Mouse (Mus musculus): ENCODE results near the gene Enam. TPM values are rescaled to one million over a fixed set of nuclear protein-coding genes. Genes with fewer than 3 reads are reported as not detected.
"Not testable (repeated sequence)": the region's sequence is repeated elsewhere in the genome, so short reads cannot be mapped to it uniquely, and the experiment has no call there.

The Enam gene
- polyA plus RNA-seq, 1 experiment from 2014 or later, result not detected

DNA sequence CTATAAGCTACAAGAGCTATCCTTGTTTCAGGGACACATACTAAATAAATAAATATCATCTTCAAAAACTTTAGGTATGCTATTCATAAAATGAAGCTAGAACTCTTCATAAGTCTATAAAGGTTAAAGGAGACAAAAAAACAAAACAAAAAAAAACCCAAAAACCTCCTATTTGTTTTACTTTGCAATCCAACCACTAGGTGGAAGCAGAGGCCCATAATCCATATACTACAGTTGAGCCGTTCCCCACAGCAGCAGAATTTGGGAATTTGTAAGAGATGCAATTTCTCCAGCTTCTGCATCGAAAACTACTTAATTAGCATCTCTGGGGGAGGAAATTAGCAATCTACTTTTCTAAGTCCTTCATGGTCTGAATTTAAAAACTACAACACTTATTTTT is 31.5 kb downstream of the Enam start:
- H3K27me3 ChIP-seq (ENCODE audit: control insufficient read depth, insufficient read depth, low read length), result no peaks in the 10 kb centered on the region
- ATAC-seq (ENCODE audit: low FRiP score), result peak; percentile 66; the same call in 1 of the 2 replicates
- no peak overlapping the region for H3K9ac ChIP-seq
- H3K9me3 ChIP-seq (ENCODE audit: control insufficient read depth, low read length), result no peaks in the 10 kb centered on the region
- no peak overlapping the region for H3K27ac ChIP-seq
- no peaks in the 10 kb centered on the region for H3K4me1 ChIP-seq (replicated peaks; ENCODE audit: control insufficient read depth, insufficient read depth, low read length)
- H3K4me2 ChIP-seq (replicated peaks), result no peak overlapping the region
- no peak overlapping the region for H3K4me3 ChIP-seq (replicated peaks; ENCODE audit: low read length)
- 5% methylated on average over 2 of the region's 2 CpGs for WGBS
- peak; percentile 74 for DNase-seq (ENCODE audit: low spot score)
- H3K36me3 ChIP-seq (replicated peaks; ENCODE audit: control insufficient read depth, insufficient read depth), result no peaks in the 10 kb centered on the region

DNA sequence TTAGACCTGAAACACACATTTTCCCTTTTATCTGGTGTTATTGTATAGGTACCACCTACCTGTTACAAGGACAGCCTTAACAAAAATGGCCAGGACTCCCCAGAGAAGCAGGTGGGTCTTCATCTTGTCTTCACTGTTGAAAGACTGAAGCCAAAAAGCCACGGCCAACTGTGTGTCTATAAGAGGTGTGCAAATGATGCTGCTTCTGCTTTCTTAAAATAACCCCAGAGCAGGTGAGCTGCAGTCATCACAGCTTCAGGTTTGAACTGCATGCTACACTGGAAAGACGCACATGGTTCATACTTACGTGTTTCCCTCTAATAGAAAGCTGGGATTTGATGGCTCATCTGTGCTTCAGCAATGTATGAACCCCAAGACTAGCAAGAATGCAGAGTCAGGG is 39.9 kb downstream of the Enam start, which contains the start of gene Jchain:
Gene Jchain, minus strand, starts transcription at position 235 of the 400 bp plus-strand sequence.
- Histone ChIP-seq H3K9me3 (ENCODE audit: control insufficient read depth, low read length) (no peaks in the 10 kb centered on the region), H3K4me2 (replicated peaks) (no peak within 1 kb of the TSS), H3K4me3 (replicated peaks; ENCODE audit: low read length) (no peak within 1 kb of the TSS), H3K27me3 (ENCODE audit: control insufficient read depth, insufficient read depth, low read length) (no peaks in the 10 kb centered on the region), H3K36me3 (replicated peaks; ENCODE audit: control insufficient read depth, insufficient read depth) (no peaks in the 10 kb centered on the region), H3K9ac (no peak within 1 kb of the TSS), H3K4me1 (replicated peaks; ENCODE audit: control insufficient read depth, insufficient read depth, low read length) (no peaks in the 10 kb centered on the region), H3K27ac (no peak within 1 kb of the TSS)
- 89% methylated on average over 3 of the region's 3 CpGs for WGBS
- DNase-seq (ENCODE audit: low spot score) (no peak), ATAC-seq (ENCODE audit: low FRiP score) (no peak)

DNA sequence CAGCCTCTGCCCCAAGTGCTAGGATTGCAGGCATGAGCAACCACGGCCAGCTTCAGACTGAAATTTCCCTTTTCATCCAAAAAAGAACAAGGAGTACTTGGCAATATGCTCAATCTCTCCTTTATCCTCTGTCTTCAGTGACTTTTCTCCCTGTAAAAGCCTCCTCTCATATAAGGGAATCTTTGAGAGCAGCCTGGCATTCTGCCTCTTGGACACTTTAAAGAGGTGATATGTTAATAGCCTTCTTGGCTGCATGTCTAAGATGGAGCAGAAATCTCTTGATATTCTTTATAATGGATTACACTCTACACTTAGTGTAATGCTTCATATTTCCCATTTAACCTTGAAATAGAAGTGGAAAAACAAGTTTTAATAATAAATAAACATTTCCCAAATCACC is 43.1 kb downstream of the Enam start:
- Histone ChIP-seq H3K27ac (no peak overlapping the region), H3K9ac (no peak overlapping the region), H3K27me3 (ENCODE audit: control insufficient read depth, insufficient read depth, low read length) (no peaks in the 10 kb centered on the region), H3K4me3 (replicated peaks; ENCODE audit: low read length) (no peak overlapping the region), H3K4me1 (replicated peaks; ENCODE audit: control insufficient read depth, insufficient read depth, low read length) (no peaks in the 10 kb centered on the region), H3K9me3 (ENCODE audit: control insufficient read depth, low read length) (no peaks in the 10 kb centered on the region), H3K4me2 (replicated peaks) (no peak overlapping the region), H3K36me3 (replicated peaks; ENCODE audit: control insufficient read depth, insufficient read depth) (no peaks in the 10 kb centered on the region)
- DNase-seq (ENCODE audit: low spot score) (no peak), ATAC-seq (ENCODE audit: low FRiP score) (no peak)
- 52% methylated on average over 1 of the region's 1 CpGs for WGBS

DNA sequence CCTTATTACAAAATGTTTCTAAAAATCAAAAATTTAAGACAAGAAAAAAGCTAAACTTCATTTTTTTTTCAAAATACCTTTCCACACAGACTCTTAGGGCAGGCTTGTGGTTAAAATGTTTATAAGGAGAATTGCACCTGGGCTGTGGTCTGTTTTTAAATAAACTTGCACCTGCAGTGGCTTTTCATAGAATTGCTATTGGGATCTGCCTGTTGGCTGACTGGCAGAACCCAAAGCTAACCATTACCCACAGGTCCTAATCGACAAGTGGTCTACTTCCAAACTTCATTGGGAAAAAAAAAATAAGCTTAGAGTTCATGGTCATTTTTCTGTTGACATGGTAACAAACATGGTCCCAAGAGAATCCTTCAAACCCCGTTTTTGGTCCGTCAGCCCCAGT is 46.9 kb downstream of the Enam start:
- no peaks in the 10 kb centered on the region for H3K4me1 ChIP-seq (replicated peaks; ENCODE audit: control insufficient read depth, insufficient read depth, low read length)
- no peak for ATAC-seq (ENCODE audit: low FRiP score)

DNA sequence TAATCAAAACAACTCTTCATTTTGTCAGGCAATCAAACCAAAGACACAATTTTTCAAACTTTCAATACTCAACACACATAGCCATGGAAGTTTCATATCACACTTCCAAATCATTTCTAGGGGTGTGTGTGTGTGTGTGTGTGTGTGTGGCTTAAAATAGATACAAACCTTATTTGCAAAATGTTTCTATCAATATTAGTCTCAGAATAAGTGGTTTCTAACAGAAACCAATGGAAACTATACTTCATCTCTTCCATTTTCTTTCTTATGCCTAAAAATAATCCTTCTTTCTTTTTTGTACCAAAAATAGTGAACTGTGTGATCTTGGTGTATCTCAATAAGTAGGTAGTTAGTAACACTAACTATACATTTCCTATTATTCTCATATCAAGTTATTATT is 53.1 kb downstream of the Enam start:
- no peak overlapping the region for H3K9ac ChIP-seq
- no peak for DNase-seq (ENCODE audit: low spot score)

More for the DNA sequence above, 46.9 kb downstream of the Enam start:
- Histone ChIP-seq H3K27ac (no peak overlapping the region), H3K4me3 (replicated peaks; ENCODE audit: low read length) (no peak overlapping the region), H3K27me3 (ENCODE audit: control insufficient read depth, insufficient read depth, low read length) (no peaks in the 10 kb centered on the region), H3K4me2 (replicated peaks) (no peak overlapping the region), H3K9me3 (ENCODE audit: control insufficient read depth, low read length) (no peaks in the 10 kb centered on the region), H3K36me3 (replicated peaks; ENCODE audit: control insufficient read depth, insufficient read depth) (no peaks in the 10 kb centered on the region), H3K9ac (no peak overlapping the region)
- no peak for DNase-seq (ENCODE audit: low spot score)
- WGBS, result 71% methylated on average over 3 of the region's 3 CpGs

DNA sequence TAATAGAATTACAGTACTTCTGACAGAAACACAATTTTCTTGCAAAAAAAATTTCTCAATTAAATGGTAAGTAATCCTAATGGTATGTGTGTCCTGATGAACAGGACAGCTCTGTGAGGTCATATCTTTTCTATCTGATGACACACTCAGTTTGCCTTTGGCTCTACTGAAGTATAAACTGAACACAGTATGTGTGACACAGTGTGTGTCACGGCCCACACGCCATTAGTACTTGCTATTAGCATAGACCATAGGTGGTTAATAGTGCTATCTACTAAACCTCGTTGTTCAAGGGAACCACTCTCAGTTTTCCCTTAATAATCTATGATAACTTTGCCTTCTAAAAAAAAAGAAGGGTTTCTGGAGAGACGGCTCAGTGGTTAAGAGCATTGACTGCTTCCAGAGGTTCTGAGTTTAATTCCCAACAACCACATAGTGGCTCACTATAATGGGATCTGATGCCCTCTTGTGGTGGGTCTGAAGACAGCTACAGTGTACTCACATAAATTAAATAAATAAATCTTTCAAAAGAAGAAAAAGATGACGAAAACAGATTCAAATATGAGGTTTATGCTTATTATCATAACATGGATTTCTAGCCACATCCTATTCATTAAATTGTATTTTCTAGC is 55.0 kb downstream of the Enam start:
- Histone ChIP-seq H3K4me3 (replicated peaks; ENCODE audit: low read length) (no peak overlapping the region), H3K27ac (no peak overlapping the region), H3K4me2 (replicated peaks) (no peak overlapping the region), H3K9me3 (ENCODE audit: control insufficient read depth, low read length) (no peaks in the 10 kb centered on the region), H3K4me1 (replicated peaks; ENCODE audit: control insufficient read depth, insufficient read depth, low read length) (no peaks in the 10 kb centered on the region), H3K9ac (no peak overlapping the region), H3K36me3 (replicated peaks; ENCODE audit: control insufficient read depth, insufficient read depth) (no peaks in the 10 kb centered on the region), H3K27me3 (ENCODE audit: control insufficient read depth, insufficient read depth, low read length) (no peaks in the 10 kb centered on the region)
- peak; percentile 81 for ATAC-seq (ENCODE audit: low FRiP score)
- DNase-seq (ENCODE audit: low spot score), result peak; percentile 48
- WGBS, result 64% methylated on average over 5 of the region's 5 CpGs

More for the DNA sequence above, 53.1 kb downstream of the Enam start:
- Histone ChIP-seq H3K27ac (no peak overlapping the region), H3K4me2 (replicated peaks) (no peak overlapping the region), H3K9me3 (ENCODE audit: control insufficient read depth, low read length) (no peaks in the 10 kb centered on the region), H3K4me3 (replicated peaks; ENCODE audit: low read length) (no peak overlapping the region), H3K36me3 (replicated peaks; ENCODE audit: control insufficient read depth, insufficient read depth) (no peaks in the 10 kb centered on the region), H3K4me1 (replicated peaks; ENCODE audit: control insufficient read depth, insufficient read depth, low read length) (no peaks in the 10 kb centered on the region), H3K27me3 (ENCODE audit: control insufficient read depth, insufficient read depth, low read length) (no peaks in the 10 kb centered on the region)
- no peak for ATAC-seq (ENCODE audit: low FRiP score)

DNA sequence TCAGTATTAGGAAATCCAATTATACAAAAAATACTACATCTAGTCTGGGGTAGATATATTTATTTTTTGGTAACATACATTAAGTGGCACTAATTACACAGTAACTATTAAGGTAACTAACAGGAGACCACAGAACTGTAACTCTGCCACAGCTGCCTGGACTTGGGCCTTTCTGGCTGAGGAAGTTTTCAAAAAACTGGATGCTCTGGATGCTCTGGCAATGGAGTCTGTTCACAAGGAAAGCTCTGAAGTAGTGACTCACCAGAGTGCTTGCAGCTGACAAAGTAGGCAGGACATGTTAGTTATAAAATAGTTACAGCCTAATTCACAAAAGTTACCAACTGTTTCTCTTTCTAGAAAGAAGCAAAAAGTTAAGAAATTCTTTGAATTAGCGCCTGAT is 56.6 kb downstream of the Enam start:
- not testable (repeated sequence) for H3K4me1 ChIP-seq (replicated peaks; ENCODE audit: control insufficient read depth, insufficient read depth, low read length); H3K9ac ChIP-seq; H3K27ac ChIP-seq; H3K36me3 ChIP-seq (replicated peaks; ENCODE audit: control insufficient read depth, insufficient read depth); H3K4me2 ChIP-seq (replicated peaks); ATAC-seq (ENCODE audit: low FRiP score); H3K4me3 ChIP-seq (replicated peaks; ENCODE audit: low read length); H3K27me3 ChIP-seq (ENCODE audit: control insufficient read depth, insufficient read depth, low read length); H3K9me3 ChIP-seq (ENCODE audit: control insufficient read depth, low read length); DNase-seq (ENCODE audit: low spot score)
- 92% methylated on average over 1 of the region's 1 CpGs for WGBS

DNA sequence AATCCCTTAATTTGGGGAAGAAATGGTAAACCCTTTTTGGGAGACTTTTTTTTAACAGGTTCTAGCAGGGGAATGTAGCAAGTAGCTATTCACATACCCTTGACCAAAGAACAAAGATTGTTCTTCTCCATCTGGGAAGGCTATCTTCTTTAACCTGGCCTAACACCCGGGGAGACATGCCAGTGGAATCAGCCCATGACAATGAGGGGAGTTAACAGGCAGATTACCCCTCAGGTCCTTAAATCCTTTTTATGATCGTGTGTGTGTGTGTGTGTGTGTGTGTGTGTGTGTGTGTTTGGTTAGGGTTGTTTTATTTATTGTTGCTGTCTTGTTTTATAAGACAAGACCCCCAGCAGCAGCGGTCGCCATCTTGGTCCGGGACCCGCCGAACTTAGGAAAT is 57.8 kb downstream of the Enam start:
- Histone ChIP-seq H3K4me2 (replicated peaks) (no peak overlapping the region), H3K9ac (no peak overlapping the region), H3K36me3 (replicated peaks; ENCODE audit: control insufficient read depth, insufficient read depth) (no peaks in the 10 kb centered on the region), H3K27ac (no peak overlapping the region), H3K27me3 (ENCODE audit: control insufficient read depth, insufficient read depth, low read length) (no peaks in the 10 kb centered on the region), H3K9me3 (ENCODE audit: control insufficient read depth, low read length) (no peaks in the 10 kb centered on the region), H3K4me3 (replicated peaks; ENCODE audit: low read length) (no peak overlapping the region), H3K4me1 (replicated peaks; ENCODE audit: control insufficient read depth, insufficient read depth, low read length) (no peaks in the 10 kb centered on the region)
- ATAC-seq (ENCODE audit: low FRiP score), result no peak
- no peak for DNase-seq (ENCODE audit: low spot score)
- 85% methylated on average over 7 of the region's 7 CpGs for WGBS

DNA sequence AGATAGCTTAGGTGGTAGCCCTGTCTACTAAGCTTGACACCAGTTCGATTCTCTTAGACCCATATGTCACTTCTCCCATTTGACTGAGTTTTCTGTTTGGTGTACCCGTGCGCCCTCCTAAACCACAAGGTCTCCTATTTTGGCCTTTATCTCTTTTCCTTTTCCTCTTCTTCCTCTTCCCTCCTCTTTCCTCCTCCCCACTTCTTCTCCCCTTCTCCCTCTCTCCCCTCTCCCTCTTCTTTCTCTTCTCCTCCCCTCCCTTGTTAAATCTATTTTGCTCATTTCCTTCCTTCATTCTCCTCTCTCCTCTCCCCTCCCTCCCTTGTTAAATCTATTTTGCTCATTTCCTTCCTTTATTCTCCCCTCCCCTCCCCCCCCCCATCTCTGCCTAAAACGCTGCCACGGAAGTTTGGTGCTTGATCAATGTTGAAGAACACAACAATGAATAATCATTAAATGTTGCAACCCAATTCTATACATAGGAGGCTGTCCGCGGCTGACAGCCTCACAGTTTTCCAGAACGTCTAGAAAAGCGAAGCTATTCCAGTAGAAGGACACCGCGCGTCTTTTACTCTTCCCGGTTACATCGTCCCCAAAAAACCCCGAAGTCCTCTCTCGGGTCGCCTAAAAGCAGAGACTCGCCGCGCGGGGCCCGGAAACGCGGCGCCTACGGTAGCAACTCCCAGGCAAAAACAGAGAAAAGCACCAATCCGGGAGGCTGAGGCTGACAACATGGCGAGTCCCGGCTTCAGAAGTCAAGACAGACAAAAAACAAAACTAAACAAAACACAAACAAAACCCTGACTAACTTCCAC is 65.7 kb downstream of the Enam start:
- H3K27me3 ChIP-seq (ENCODE audit: control insufficient read depth, insufficient read depth, low read length), result no peaks in the 10 kb centered on the region
- 9% methylated on average over 29 of the region's 29 CpGs for WGBS
- H3K4me2 ChIP-seq (replicated peaks), result peak overlapping the region; percentile 67
- 0 out of 2 replicates have a peak, but pooled peaks cover 4% of the 10 kb centered on the region for H3K36me3 ChIP-seq (replicated peaks; ENCODE audit: control insufficient read depth, insufficient read depth)
- H3K27ac ChIP-seq, result peak overlapping the region; percentile 89
- peaks cover 27% of the 10 kb centered on the region for H3K4me1 ChIP-seq (replicated peaks; ENCODE audit: control insufficient read depth, insufficient read depth, low read length)
- no peaks in the 10 kb centered on the region for H3K9me3 ChIP-seq (ENCODE audit: control insufficient read depth, low read length)
- peak overlapping the region; percentile 75 for H3K9ac ChIP-seq
- ATAC-seq (ENCODE audit: low FRiP score) (peak; percentile 76), DNase-seq (ENCODE audit: low spot score) (no peak)
- peak overlapping the region; percentile 90 for H3K4me3 ChIP-seq (replicated peaks; ENCODE audit: low read length)

Measured in hindbrain, embryonic 14.5 days (tissue).